Mouse (Mus musculus): ENCODE results near the gene Rpf1.
A peak's percentile ranks its signal among the peaks of the same experiment; 100 is the strongest.

Rpf1 gene

GRCm38 (mm10) chr3:146500810-146501201, 20.4 kb downstream of the Rpf1 start:
- DNase-seq (ENCODE audit: low read depth in 2 of 2, low spot score in 2 of 2) = no peak

GRCm38 (mm10) chr3:146500003-146500809, 21.0 kb downstream of the Rpf1 start:
- DNase-seq (ENCODE audit: low read depth in 2 of 2, low spot score in 2 of 2) = peak; percentile 61 to 62

DNA sequence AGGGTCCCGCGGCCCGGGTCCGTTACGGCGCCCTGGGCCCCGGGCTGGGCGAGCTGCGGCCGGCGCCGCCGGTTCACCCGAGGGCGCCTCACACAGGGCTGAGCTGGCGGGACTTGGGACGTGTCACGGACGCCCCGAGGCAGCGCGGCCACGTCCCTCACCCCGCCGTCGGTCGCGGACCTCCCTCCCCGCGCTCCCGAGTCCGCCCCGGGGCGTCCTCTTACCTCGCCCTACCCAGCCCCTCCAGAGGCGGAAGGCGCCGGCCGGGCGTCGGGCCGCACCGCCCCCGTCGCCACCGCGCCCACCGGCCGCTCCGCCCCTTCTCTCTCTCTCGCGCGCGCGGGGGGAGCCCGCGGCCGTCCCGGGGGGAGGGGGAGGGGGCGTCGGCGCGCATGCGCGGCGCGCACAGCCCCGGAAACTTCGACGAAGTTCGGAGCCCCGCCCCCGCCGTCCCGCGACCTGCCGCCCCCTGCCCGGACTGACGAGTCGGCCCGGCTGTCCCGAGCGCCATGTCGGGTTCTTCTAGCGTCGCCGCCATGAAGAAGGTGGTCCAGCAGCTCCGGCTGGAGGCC, 21.7 kb downstream of the Rpf1 start, which contains the start of the genes Spata1 and Gng5:
TSS of gene Spata1 (minus strand) at position 323 of the 572 bp plus-strand sequence.
TSS of gene Gng5 (plus strand) at position 377 of the 572 bp plus-strand sequence.
- peak; percentile 74 to 80 for DNase-seq (ENCODE audit: low read depth in 2 of 2, low spot score in 2 of 2)

DNA sequence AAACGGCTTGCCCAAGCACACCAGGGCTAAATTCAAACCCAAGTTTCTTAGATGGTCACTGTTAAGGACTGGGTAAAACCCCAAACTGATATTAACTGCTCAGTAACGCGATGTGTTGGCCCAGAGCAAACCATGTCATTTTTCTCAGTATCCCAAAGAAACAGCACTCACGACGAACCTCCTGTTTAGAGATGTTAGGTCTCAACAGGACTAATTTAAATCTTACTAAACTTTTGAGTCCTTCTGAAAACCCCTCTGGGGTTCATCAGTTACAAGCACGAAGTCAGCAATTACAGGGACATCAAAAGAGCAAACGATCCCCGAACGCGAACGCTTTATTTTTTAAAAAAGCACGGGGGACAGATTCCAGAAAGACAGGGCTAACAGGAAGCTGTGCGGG, 22.2 kb downstream of the Rpf1 start:
- peak in 1 of 2 experiments; percentile 39 for DNase-seq (ENCODE audit: low read depth in 2 of 2, low spot score in 2 of 2)

- no peak for DNase-seq (ENCODE audit: low read depth in 2 of 2, low spot score in 2 of 2)
Measured at GRCm38 (mm10) chr3:146494941-146495340, 26.3 kb downstream of the Rpf1 start.

DNA sequence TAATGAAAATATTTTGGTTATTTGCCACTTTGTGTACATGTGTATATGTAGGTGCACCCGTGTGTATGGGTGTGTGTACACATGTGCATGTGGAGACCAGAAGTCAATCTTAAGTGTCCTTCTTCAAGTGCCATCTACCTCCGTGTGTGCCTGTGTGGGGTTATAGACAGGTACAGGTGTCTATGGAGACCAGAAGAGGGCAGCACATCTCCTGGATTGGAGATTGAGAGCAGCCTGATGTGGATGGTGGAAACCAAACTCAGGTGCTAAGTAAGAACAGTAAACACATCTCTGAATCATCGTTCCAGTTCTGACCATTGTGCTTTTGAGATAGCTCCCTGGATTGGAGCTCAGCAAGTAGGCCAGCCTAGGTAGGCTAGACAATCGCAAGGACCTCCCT, 34.8 kb downstream of the Rpf1 start:
- DNase-seq (ENCODE audit: low read depth in 2 of 2, low spot score in 2 of 2) = no peak

DNA sequence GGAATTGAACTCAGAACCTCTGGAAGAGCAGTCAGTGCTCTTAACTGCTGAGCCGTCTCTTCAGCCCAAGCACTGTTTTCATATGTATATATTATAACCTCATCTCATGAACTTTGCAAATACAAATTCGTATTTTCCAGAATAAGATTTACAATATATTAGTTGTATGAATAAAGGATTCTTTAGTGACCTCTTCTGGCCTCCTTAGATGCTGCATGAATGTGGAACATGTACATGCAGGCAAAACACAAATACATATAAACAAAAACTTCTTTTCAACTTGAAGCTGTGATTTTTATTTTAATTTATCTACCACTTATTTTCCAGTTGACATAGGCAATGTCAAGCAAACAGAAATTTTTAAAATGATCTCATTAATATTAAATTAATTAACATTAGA, 39.2 kb downstream of the Rpf1 start:
- DNase-seq (ENCODE audit: low read depth in 2 of 2, low spot score in 2 of 2) = no peak

GRCm38 (mm10) chr3:146474428-146474827, 46.8 kb downstream of the Rpf1 start:
- no peak for DNase-seq (ENCODE audit: low read depth in 2 of 2, low spot score in 2 of 2)

- DNase-seq (ENCODE audit: low read depth in 2 of 2, low spot score in 2 of 2) = no peak
Measured at GRCm38 (mm10) chr3:146473741-146474140, 47.5 kb downstream of the Rpf1 start.

DNA sequence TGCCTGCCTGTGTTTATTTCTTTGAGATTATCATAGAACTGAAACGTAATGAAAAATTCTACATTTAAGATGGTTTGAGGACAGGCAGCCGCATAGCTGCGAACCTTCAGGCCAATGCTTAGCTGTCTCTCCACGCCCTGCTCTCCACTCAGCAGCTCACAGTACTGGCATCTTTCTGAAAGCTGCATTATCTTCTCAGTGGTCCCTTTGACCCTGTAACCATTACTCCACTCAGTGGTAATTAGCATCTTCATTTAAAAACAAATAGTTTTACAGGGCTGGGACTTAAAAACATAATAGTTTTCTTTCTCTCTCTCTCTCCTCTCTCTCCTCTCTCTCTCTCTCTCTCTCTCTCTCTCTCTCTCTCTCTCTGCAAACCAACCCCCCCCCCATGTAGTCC, 48.6 kb downstream of the Rpf1 start:
- no peak for DNase-seq (ENCODE audit: low read depth in 2 of 2, low spot score in 2 of 2)

DNA sequence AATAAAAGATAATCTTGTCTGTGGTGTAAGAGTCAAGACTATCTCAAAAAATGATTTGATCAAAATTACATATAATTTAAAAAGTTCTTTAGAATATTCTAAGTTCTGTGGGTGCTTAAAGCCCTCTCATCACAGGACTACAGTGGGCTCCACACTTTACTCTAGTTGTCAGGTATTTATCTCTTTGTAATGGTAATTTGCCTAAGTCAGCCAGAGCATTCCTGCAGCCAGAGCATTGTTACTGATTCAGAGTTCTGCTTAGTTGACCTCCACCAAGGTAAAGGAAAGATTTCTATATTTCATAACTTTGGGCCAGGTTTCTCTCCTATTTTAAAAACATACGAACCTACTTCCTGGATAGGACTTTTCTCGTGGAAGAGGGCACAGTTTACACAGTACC, 52.0 kb downstream of the Rpf1 start:
- no peak for DNase-seq (ENCODE audit: low read depth in 2 of 2, low spot score in 2 of 2)

- no peak for DNase-seq (ENCODE audit: low read depth in 2 of 2, low spot score in 2 of 2)
Measured at GRCm38 (mm10) chr3:146462939-146463338, 58.3 kb downstream of the Rpf1 start.
